Mouse (Mus musculus) effector memory CD4-positive, alpha-beta T cell, adult 5 months (primary cell): ENCODE data around the gene Gab3. TPM values are rescaled to one million over a fixed set of nuclear protein-coding genes. Genes with fewer than 3 reads are reported as not detected.

Experiments used
- polyA plus RNA-seq: library from polyadenylated mRNA; unstranded; fragments of 100-300 nt; shearing (Covaris generic); gene quantifications from one replicate; pipeline ENCODE4 v1.2.1, GENCODE M21; 2017

The Gab3 gene
- polyA plus RNA-seq: 24.7 TPM

DNA sequence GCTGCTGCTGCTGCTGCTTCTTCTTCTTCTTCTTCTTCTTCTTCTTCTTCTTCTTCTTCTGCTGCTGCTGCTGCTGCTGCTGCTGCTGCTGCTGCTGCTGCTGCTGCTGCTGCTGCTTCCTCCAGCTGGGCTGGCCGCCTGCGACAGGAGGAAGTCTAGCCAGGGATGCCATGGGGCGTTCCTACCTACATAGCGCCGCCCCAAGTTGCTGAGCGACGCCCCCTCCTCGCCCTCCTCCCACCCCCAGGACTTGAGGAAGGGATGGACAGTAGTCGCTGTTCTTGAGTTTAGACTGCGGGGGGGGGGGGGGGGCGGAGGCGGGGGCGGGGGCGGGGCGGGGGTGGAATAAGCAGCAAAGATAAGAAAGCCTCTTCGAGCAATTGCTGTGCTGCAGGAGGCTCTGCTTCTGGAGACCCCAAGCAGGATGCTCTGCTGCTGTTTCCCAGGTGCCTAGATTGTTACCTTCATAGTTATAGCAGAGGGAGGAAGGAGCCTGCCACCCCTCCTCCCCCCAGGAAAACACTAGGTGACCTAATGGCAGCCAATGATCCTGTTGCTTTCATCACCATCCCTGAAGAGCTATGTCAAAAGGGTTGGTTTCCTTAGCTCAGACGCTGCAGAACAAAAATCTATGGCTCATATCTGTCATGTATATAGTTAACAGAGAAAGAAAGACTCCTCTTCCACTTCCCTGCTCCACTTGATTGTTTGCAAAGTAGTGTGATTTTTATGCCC lies at the start of gene Gab3:
TSS of gene Gab3 (minus strand) at position 685 of the 735 bp plus-strand sequence.

GRCm38 (mm10) chrX:75130467-75131160 lies 45.4 kb upstream of the Gab3 start, which contains the start of gene Mpp1:
Gene Mpp1, minus strand, starts transcription at chrX:75131016.

GRCm38 (mm10) chrX:75095369-75096162 lies 10.3 kb upstream of the Gab3 start, which contains the start of gene Dkc1:
Gene Dkc1, plus strand, starts transcription at chrX:75095854.

Other genes starting within 250 kb of the Gab3 start
- gene Gm5936, start 248.3 kb downstream of the Gab3 start, polyA plus RNA-seq: not detected
- gene Dkc1, start 10.4 kb upstream of the Gab3 start, polyA plus RNA-seq: 54.0 TPM
- 41.9 TPM for gene Mpp1, start 45.6 kb upstream of the Gab3 start, polyA plus RNA-seq
- not detected for gene Smim9, start 78.3 kb upstream of the Gab3 start, polyA plus RNA-seq